Mouse (Mus musculus): ENCODE measurements around the gene Kpna4. TPM values are rescaled to one million over a fixed set of nuclear protein-coding genes. Genes with fewer than 3 reads are reported as not detected.

The Kpna4 gene
- total and polyA plus RNA-seq, 3 experiments, result 19.4 to 50.5 (median 38.5) TPM

DNA sequence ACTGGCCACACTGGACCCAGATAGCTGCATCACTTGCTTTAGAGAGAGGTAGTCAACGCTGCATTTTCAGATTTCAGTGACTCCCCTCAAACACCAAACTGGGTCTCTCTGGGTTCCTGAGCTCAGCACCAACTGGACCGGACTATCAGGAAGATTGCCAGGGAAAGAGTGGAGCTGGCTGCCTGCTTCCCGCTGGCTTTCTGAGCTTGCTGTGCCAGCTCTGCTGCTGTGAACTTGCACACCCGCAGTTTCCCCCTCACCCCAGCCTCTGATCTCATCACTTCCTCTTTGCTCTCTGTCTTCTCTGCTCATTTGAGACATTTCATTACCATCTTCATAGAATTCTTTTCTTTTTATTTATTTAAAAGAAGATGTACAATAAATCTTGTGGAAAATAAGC, 44.2 kb upstream of the Kpna4 start:
- DNase-seq (ENCODE audit: low read depth, low spot score), result peak; percentile 11
- no peak overlapping the region for H3K4me3 ChIP-seq (ENCODE audit: control insufficient read depth in 1 of 2, insufficient read depth in 1 of 2, low read depth in 2 of 2, low read length in 2 of 2)
- H3K27ac ChIP-seq (ENCODE audit: control insufficient read depth, low read depth, low read length), result no peak overlapping the region
- H3K4me1 ChIP-seq (ENCODE audit: control insufficient read depth in 1 of 2, insufficient read depth in 2 of 2, low read length in 2 of 2), result no peaks in the 10 kb centered on the region
- peaks cover 0 to 2% of the 10 kb centered on the region in 2 experiments; a peak in 1 of 4 replicates for H3K27me3 ChIP-seq (ENCODE audit: control insufficient read depth in 1 of 2, insufficient read depth in 2 of 2, low read length in 2 of 2)
- TF ChIP-seq TCF12 (IDR thresholded peaks at IDR 0.05; ENCODE audit: low read depth, low read length) (no peak), HCFC1 (IDR thresholded peaks at IDR 0.05; ENCODE audit: low read depth, low read length) (no peak), ZC3H11A (IDR thresholded peaks at IDR 0.05; ENCODE audit: low read depth, low read length) (no peak), ZNF384 (IDR thresholded peaks at IDR 0.05; ENCODE audit: low read depth, low read length) (no peak), GATA1 (IDR thresholded peaks at IDR 0.05; ENCODE audit: low read depth, low read length) (no peak), MYB (IDR thresholded peaks at IDR 0.05; ENCODE audit: low read depth, low read length) (no peak), KAT2A (conservative IDR thresholded peaks at IDR 0.05; ENCODE audit: low read depth, low read length) (no peak), UBTF (IDR thresholded peaks at IDR 0.05; ENCODE audit: borderline replicate concordance, insufficient read depth, low read depth, low read length) (no peak), JUND (IDR thresholded peaks at IDR 0.05; ENCODE audit: low read depth, low read length) (no peak), MEF2A (IDR thresholded peaks at IDR 0.05; ENCODE audit: extremely low read depth, insufficient replicate concordance, low read depth, low read length, poor library complexity, severe bottlenecking) (no peak), E2F4 (IDR thresholded peaks at IDR 0.05; ENCODE audit: borderline replicate concordance, low read depth, low read length) (no peak), TBP (IDR thresholded peaks at IDR 0.05; ENCODE audit: low read depth, low read length) (no peak), USF1 (IDR thresholded peaks at IDR 0.05; ENCODE audit: low read depth, low read length) (no peak), POLR2AphosphoS5 (IDR thresholded peaks at IDR 0.05; ENCODE audit: borderline replicate concordance, low read depth, low read length) (no peak), MYC (IDR thresholded peaks at IDR 0.05; ENCODE audit: low read depth, low read length) (no peak), GABPA (IDR thresholded peaks at IDR 0.05; ENCODE audit: low read depth, low read length) (no peak), RAD21 (IDR thresholded peaks at IDR 0.05; ENCODE audit: low read depth, low read length) (no peak)
- no peak overlapping the region for H3K9ac ChIP-seq (ENCODE audit: control insufficient read depth, low read depth, low read length, poor library complexity, severe bottlenecking)
- H3K9me3 ChIP-seq (replicated peaks; ENCODE audit: insufficient read depth, low read length), result no peaks in the 10 kb centered on the region
- no peaks in the 10 kb centered on the region for H3K36me3 ChIP-seq (ENCODE audit: control insufficient read depth in 1 of 2, insufficient read depth in 2 of 2, low read length in 2 of 2)
- no peaks in the 10 kb centered on the region for H3K79me2 ChIP-seq (ENCODE audit: control insufficient read depth, insufficient read depth, low read length, poor library complexity)

DNA sequence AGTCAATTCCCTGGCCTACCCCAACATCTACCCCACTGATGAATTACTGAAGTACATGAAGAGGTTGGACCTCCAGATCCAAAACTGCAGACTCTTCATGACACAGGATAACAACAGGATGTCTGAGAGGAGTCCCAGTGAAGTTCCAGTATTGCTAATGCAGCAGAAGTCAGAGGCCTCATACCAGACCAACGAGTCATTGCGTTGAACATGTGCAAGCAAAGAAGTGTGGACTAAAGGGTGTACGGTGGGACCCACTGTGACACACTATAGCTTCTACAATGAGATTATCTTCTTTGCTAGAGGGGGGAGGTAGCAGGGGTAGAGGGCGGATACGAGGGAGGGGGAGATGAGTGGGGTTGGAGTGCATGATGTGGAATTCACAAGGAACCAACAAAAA, 42.9 kb upstream of the Kpna4 start:
- Histone ChIP-seq H3K9me3 (replicated peaks; ENCODE audit: insufficient read depth, low read length) (no peaks in the 10 kb centered on the region), H3K27me3 (ENCODE audit: control insufficient read depth in 1 of 2, insufficient read depth in 2 of 2, low read length in 2 of 2) (peaks cover 0 to 2% of the 10 kb centered on the region in 2 experiments; a peak in 1 of 4 replicates), H3K79me2 (ENCODE audit: control insufficient read depth, insufficient read depth, low read length, poor library complexity) (no peaks in the 10 kb centered on the region), H3K4me1 (ENCODE audit: control insufficient read depth in 1 of 2, insufficient read depth in 2 of 2, low read length in 2 of 2) (no peaks in the 10 kb centered on the region), H3K9ac (ENCODE audit: control insufficient read depth, low read depth, low read length, poor library complexity, severe bottlenecking) (no peak overlapping the region), H3K36me3 (ENCODE audit: control insufficient read depth in 1 of 2, insufficient read depth in 2 of 2, low read length in 2 of 2) (no peaks in the 10 kb centered on the region), H3K27ac (ENCODE audit: control insufficient read depth, low read depth, low read length) (no peak overlapping the region), H3K4me3 (ENCODE audit: control insufficient read depth in 1 of 2, insufficient read depth in 1 of 2, low read depth in 2 of 2, low read length in 2 of 2) (no peak overlapping the region)
- DNase-seq (ENCODE audit: low read depth, low spot score), result no peak
- TF ChIP-seq RCOR1 (IDR thresholded peaks at IDR 0.05; ENCODE audit: low read depth, low read length) (no peak), SIN3A (IDR thresholded peaks at IDR 0.05; ENCODE audit: low read length) (no peak), ELF1 (IDR thresholded peaks at IDR 0.05; ENCODE audit: low read depth, low read length) (no peak), GABPA (IDR thresholded peaks at IDR 0.05; ENCODE audit: low read depth, low read length) (no peak), HCFC1 (IDR thresholded peaks at IDR 0.05; ENCODE audit: low read depth, low read length) (no peak), ZMIZ1 (IDR thresholded peaks at IDR 0.05; ENCODE audit: low read depth, low read length) (no peak), ZKSCAN1 (IDR thresholded peaks at IDR 0.05; ENCODE audit: low read depth, low read length) (no peak), GATA1 (IDR thresholded peaks at IDR 0.05; ENCODE audit: low read depth, low read length) (no peak), MAX (IDR thresholded peaks at IDR 0.05; ENCODE audit: low read length) (no peak)

All from MEL (cell line).